Mouse (Mus musculus) lung, postnatal 14 days (tissue): ENCODE data around the gene 4930442H23Rik.
"Not testable (repeated sequence)": the region's sequence is repeated elsewhere in the genome, so short reads cannot be mapped to it uniquely, and the experiment has no call there.

Experiments
- DNase-seq: peaks from one replicate; pipeline ENCODE4 v3.0.0; 2021

The 4930442H23Rik gene

GRCm38 (mm10) chr10:81183805-81184204 is at the start of gene 4930442H23Rik:
Gene 4930442H23Rik (minus strand): TSS chr10:81183849.
- DNase-seq, result no peak

- DNase-seq, result no peak
These were observed 49.6 kb upstream of the 4930442H23Rik start for GRCm38 (mm10) chr10:81233226-81233585.

- DNase-seq, result peak; percentile 91
These were observed 49.1 kb upstream of the 4930442H23Rik start, which contains the start of gene Zfr2 for GRCm38 (mm10) chr10:81232580-81233225. Gene Zfr2 (plus strand): TSS chr10:81233155.

- no peak for DNase-seq
These were observed 47.8 kb upstream of the 4930442H23Rik start for GRCm38 (mm10) chr10:81231436-81231835.

- no peak for DNase-seq
These were observed 47.0 kb upstream of the 4930442H23Rik start, which contains the start of gene Atcay for GRCm38 (mm10) chr10:81230438-81231332. Gene Atcay (minus strand): TSS chr10:81230833.

GRCm38 (mm10) chr10:81229735-81230437 is 46.2 kb upstream of the 4930442H23Rik start:
- DNase-seq, result no peak

GRCm38 (mm10) chr10:81223731-81224130 is 40.1 kb upstream of the 4930442H23Rik start:
- not testable (repeated sequence) for DNase-seq

- DNase-seq, result no peak
These were observed 37.9 kb upstream of the 4930442H23Rik start for GRCm38 (mm10) chr10:81221402-81222015.

- DNase-seq, result peak; percentile 84
These were observed 34.3 kb upstream of the 4930442H23Rik start for GRCm38 (mm10) chr10:81217964-81218363.

GRCm38 (mm10) chr10:81217267-81217666 is 33.6 kb upstream of the 4930442H23Rik start:
- peak; percentile 35 for DNase-seq

- no peak for DNase-seq
These were observed 33.2 kb upstream of the 4930442H23Rik start for GRCm38 (mm10) chr10:81216810-81217209.

- DNase-seq, result no peak
These were observed 32.6 kb upstream of the 4930442H23Rik start for GRCm38 (mm10) chr10:81216260-81216659.

- no peak for DNase-seq
These were observed 26.5 kb upstream of the 4930442H23Rik start for GRCm38 (mm10) chr10:81210154-81210553.

- no peak for DNase-seq
These were observed 20.5 kb upstream of the 4930442H23Rik start for GRCm38 (mm10) chr10:81204137-81204536.

- no peak for DNase-seq
These were observed 19.5 kb upstream of the 4930442H23Rik start for GRCm38 (mm10) chr10:81202978-81203720.

GRCm38 (mm10) chr10:81201807-81202758 is 18.4 kb upstream of the 4930442H23Rik start, which contains the start of gene Nmrk2:
Gene Nmrk2 (minus strand): TSS chr10:81202051.
- no peak for DNase-seq

- DNase-seq, result no peak
These were observed 17.1 kb upstream of the 4930442H23Rik start for GRCm38 (mm10) chr10:81200605-81201287.

- DNase-seq, result no peak
These were observed 16.5 kb upstream of the 4930442H23Rik start for GRCm38 (mm10) chr10:81200141-81200540.

- DNase-seq, result no peak
These were observed 15.3 kb upstream of the 4930442H23Rik start for GRCm38 (mm10) chr10:81198990-81199389.

GRCm38 (mm10) chr10:81198230-81198629 is 14.6 kb upstream of the 4930442H23Rik start:
- DNase-seq, result peak; percentile 78
